In genomic region chr12:16894396-16895220, GRCm38 (mm10) we compare ENCODE assay signal across 8 mouse cellular contexts. TPM values are rescaled to one million over a fixed set of nuclear protein-coding genes. Genes with fewer than 3 reads are reported as not detected.
DNase-seq lines count a peak whose midpoint lies in the region; ATAC-seq and TF ChIP-seq lines count a peak whose summit lies in the region.

TSS of gene Rock2 (plus strand) at chr12:16894895.

- no peak for TF ChIP-seq RAD21 in CH12.LX (IDR thresholded peaks at IDR 0.05; ENCODE audit: low read depth, low read length)

- TF ChIP-seq CTCF in CH12.LX (conservative IDR thresholded peaks at IDR 0.05 in 1 of 2, IDR thresholded peaks at IDR 0.05 in 1 of 2; ENCODE audit: low read depth in 2 of 2, low read length in 2 of 2) = no peak

- H3K9me3 ChIP-seq in CH12.LX (replicated peaks; ENCODE audit: low read length) = no peaks in the 10 kb centered on the region
- no peaks in the 10 kb centered on the region for H3K9me3 ChIP-seq in forebrain, embryonic 11.5 days (ENCODE audit: control insufficient read depth, low read length)
- no peaks in the 10 kb centered on the region for H3K9me3 ChIP-seq in heart, embryonic 15.5 days (replicated peaks)
- no peaks in the 10 kb centered on the region for H3K9me3 ChIP-seq in liver, embryonic 15.5 days (replicated peaks)
- H3K9me3 ChIP-seq in stomach, embryonic 14.5 days (ENCODE audit: control insufficient read depth, low read depth, low read length) = no peaks in the 10 kb centered on the region

- H3K79me2 ChIP-seq in CH12.LX (replicated peaks; ENCODE audit: control insufficient read depth, extremely low read depth, insufficient read depth, poor library complexity, severe bottlenecking) = peaks cover 40% of the 10 kb centered on the region

- DNase-seq in CH12.LX (ENCODE audit: extremely low read depth) = peak; percentile 76
- peak; percentile 59 for DNase-seq in c-Kit-positive CD71-positive TER-119-negative erythroid progenitor cells, embryonic 14.5 days (ENCODE audit: low read depth)
- DNase-seq in forebrain, embryonic 11.5 days (ENCODE audit: low spot score) = peak; percentile 95
- peak; percentile 93 for DNase-seq in kidney, postnatal 14 days
- DNase-seq in neural tube, embryonic 10.5 days (ENCODE audit: extremely low spot score, low spot score) = peak; percentile 93

- dilution Hi-C loops in CH12.LX (cut with MboI; ENCODE audit: extremely low pct_ligation_motif_present, extremely low pct_unique_long_range_greater_than_20kb, low sequenced_read_pairs) = no loop called here

- H3K4me1 ChIP-seq in CH12.LX (ENCODE audit: control insufficient read depth in 1 of 2, insufficient read depth in 2 of 2) = peaks cover 8 to 26% of the 10 kb centered on the region in 2 experiments
- peaks cover 6% of the 10 kb centered on the region for H3K4me1 ChIP-seq in forebrain, embryonic 11.5 days (replicated peaks; ENCODE audit: control insufficient read depth, insufficient read depth, low read length)
- H3K4me1 ChIP-seq in heart, embryonic 15.5 days (replicated peaks) = peaks cover 27% of the 10 kb centered on the region
- peaks cover 44% of the 10 kb centered on the region for H3K4me1 ChIP-seq in liver, embryonic 15.5 days (replicated peaks)
- peaks cover 23% of the 10 kb centered on the region for H3K4me1 ChIP-seq in stomach, embryonic 14.5 days (ENCODE audit: control insufficient read depth, insufficient read depth, low read length)

- TF ChIP-seq POLR2A in CH12.LX (IDR thresholded peaks at IDR 0.05; ENCODE audit: low read depth, low read length) = peak; percentile 80

- peak within 1 kb of the TSS; percentile 98 for H3K9ac ChIP-seq in CH12.LX (ENCODE audit: insufficient read depth, low read depth)
- peak within 1 kb of the TSS; percentile 88 for H3K9ac ChIP-seq in forebrain, embryonic 11.5 days (ENCODE audit: low read length)
- H3K9ac ChIP-seq in heart, embryonic 15.5 days = peak within 1 kb of the TSS; percentile 87
- H3K9ac ChIP-seq in liver, embryonic 15.5 days = peak within 1 kb of the TSS; percentile 94
- H3K9ac ChIP-seq in stomach, embryonic 14.5 days (replicated peaks; ENCODE audit: low read depth, low read length) = peak within 1 kb of the TSS; percentile 85

- H3K36me3 ChIP-seq in CH12.LX (replicated peaks in 1 of 2; ENCODE audit: control insufficient read depth in 1 of 2, insufficient read depth in 1 of 2, low read length in 1 of 2) = no peaks in the 10 kb centered on the region
- H3K36me3 ChIP-seq in forebrain, embryonic 11.5 days (ENCODE audit: control insufficient read depth, insufficient read depth, low read length) = no peaks in the 10 kb centered on the region
- no peaks in the 10 kb centered on the region for H3K36me3 ChIP-seq in heart, embryonic 15.5 days
- H3K36me3 ChIP-seq in liver, embryonic 15.5 days (replicated peaks) = no peaks in the 10 kb centered on the region
- no peaks in the 10 kb centered on the region for H3K36me3 ChIP-seq in stomach, embryonic 14.5 days (ENCODE audit: control insufficient read depth, insufficient read depth, low read length)

- in situ Hi-C loops in CH12.LX (cut with MboI; ENCODE audit: low pct_ligation_motif_present, low pct_unique_long_range_greater_than_20kb, low sequenced_read_pairs) = no loop called here

- WGBS in forebrain, embryonic 11.5 days = under 1% methylated on average over 85 of the region's 130 CpGs
- WGBS in heart, embryonic 15.5 days = under 1% methylated on average over 109 of the region's 130 CpGs
- WGBS in liver, embryonic 15.5 days (ENCODE audit: insufficient replicate concordance) = under 1% methylated on average over 112 of the region's 130 CpGs
- under 1% methylated on average over 72 of the region's 130 CpGs for WGBS in stomach, embryonic 14.5 days

- H3K4me3 ChIP-seq in CH12.LX (replicated peaks in 1 of 3; ENCODE audit: low read depth in 2 of 3, low read length in 2 of 3, poor library complexity in 1 of 3) = peak within 1 kb of the TSS; percentile 82 to 100 (median 92)
- H3K4me3 ChIP-seq in forebrain, embryonic 11.5 days (ENCODE audit: low read depth, low read length) = peak within 1 kb of the TSS; percentile 92
- peak within 1 kb of the TSS; percentile 82 for H3K4me3 ChIP-seq in heart, embryonic 15.5 days
- peak within 1 kb of the TSS; percentile 94 for H3K4me3 ChIP-seq in liver, embryonic 15.5 days (replicated peaks)
- H3K4me3 ChIP-seq in stomach, embryonic 14.5 days (ENCODE audit: low read depth, low read length) = peak within 1 kb of the TSS; percentile 93

- no peaks in the 10 kb centered on the region for H3K27me3 ChIP-seq in CH12.LX (replicated peaks)
- no peaks in the 10 kb centered on the region for H3K27me3 ChIP-seq in forebrain, embryonic 11.5 days (ENCODE audit: control insufficient read depth, insufficient read depth, low read length)
- H3K27me3 ChIP-seq in heart, embryonic 15.5 days = no peaks in the 10 kb centered on the region
- H3K27me3 ChIP-seq in liver, embryonic 15.5 days = no peaks in the 10 kb centered on the region
- H3K27me3 ChIP-seq in stomach, embryonic 14.5 days (ENCODE audit: control insufficient read depth, insufficient read depth, low read length) = no peaks in the 10 kb centered on the region

- H3K27ac ChIP-seq in CH12.LX (ENCODE audit: insufficient read depth, low read depth) = peak within 1 kb of the TSS; percentile 98
- peak within 1 kb of the TSS; percentile 84 for H3K27ac ChIP-seq in forebrain, embryonic 11.5 days (ENCODE audit: low read depth, low read length)
- peak within 1 kb of the TSS; percentile 99 for H3K27ac ChIP-seq in heart, embryonic 15.5 days
- peak within 1 kb of the TSS; percentile 93 for H3K27ac ChIP-seq in liver, embryonic 15.5 days (replicated peaks)
- peak within 1 kb of the TSS; percentile 95 for H3K27ac ChIP-seq in stomach, embryonic 14.5 days (ENCODE audit: low read length)

- H3K4me2 ChIP-seq in CH12.LX (ENCODE audit: insufficient read depth, low read depth, poor library complexity, severe bottlenecking) = peak within 1 kb of the TSS; percentile 83
- peak within 1 kb of the TSS; percentile 81 for H3K4me2 ChIP-seq in forebrain, embryonic 11.5 days (ENCODE audit: low read depth, low read length, severe bottlenecking)
- H3K4me2 ChIP-seq in heart, embryonic 15.5 days = peak within 1 kb of the TSS; percentile 88
- peak within 1 kb of the TSS; percentile 82 for H3K4me2 ChIP-seq in liver, embryonic 15.5 days
- peak within 1 kb of the TSS; percentile 65 for H3K4me2 ChIP-seq in stomach, embryonic 14.5 days (replicated peaks; ENCODE audit: low read depth, low read length)

- no peak for TF ChIP-seq EP300 in CH12.LX (IDR thresholded peaks at IDR 0.05; ENCODE audit: low read length)

- peak; percentile 93 for ATAC-seq in forebrain, embryonic 11.5 days (replicated peaks; ENCODE audit: low FRiP score)
- peak; percentile 91 for ATAC-seq in heart, embryonic 15.5 days (replicated peaks; ENCODE audit: insufficient number of reproducible peaks, insufficient read depth, low FRiP score, low read depth)
- peak; percentile 93 for ATAC-seq in liver, embryonic 15.5 days (ENCODE audit: insufficient read depth)
- peak; percentile 89 for ATAC-seq in stomach, embryonic 14.5 days (ENCODE audit: insufficient number of reproducible peaks, insufficient read depth, low FRiP score, low read depth)

TF ChIP-seq in CH12.LX, 34 proteins besides CTCF, POLR2A, EP300 and RAD21 (continues in another document):
- TF ChIP-seq UBTF (IDR thresholded peaks at IDR 0.05; ENCODE audit: low read depth, low read length) (peak; percentile 85; the same call in 1 of the 2 replicates), BHLHE40 (IDR thresholded peaks at IDR 0.05; ENCODE audit: low read depth, low read length) (no peak), E2F4 (IDR thresholded peaks at IDR 0.05; ENCODE audit: insufficient replicate concordance, low read depth, low read length) (no peak), SIN3A (IDR thresholded peaks at IDR 0.05; ENCODE audit: low read length) (peak; percentile 21; the same call in 1 of the 2 replicates), TBP (conservative IDR thresholded peaks at IDR 0.05; ENCODE audit: low read depth, low read length) (no peak), PAX5 (IDR thresholded peaks at IDR 0.05; ENCODE audit: low read length) (no peak), USF2 (conservative IDR thresholded peaks at IDR 0.05; ENCODE audit: low read depth, low read length) (no peak), CHD1 (IDR thresholded peaks at IDR 0.05; ENCODE audit: low read depth, low read length) (no peak), ELF1 (IDR thresholded peaks at IDR 0.05; ENCODE audit: low read depth, low read length) (no peak; the same call in 1 of the 2 replicates), MXI1 (IDR thresholded peaks at IDR 0.05; ENCODE audit: low read depth, low read length) (peak; percentile 17; the same call in 1 of the 2 replicates), IRF4 (IDR thresholded peaks at IDR 0.05; ENCODE audit: low read depth, low read length) (peak; percentile 35; the same call in 1 of the 2 replicates), GABPA (IDR thresholded peaks at IDR 0.05; ENCODE audit: insufficient replicate concordance, low read depth, low read length) (no peak), TCF12 (IDR thresholded peaks at IDR 0.05; ENCODE audit: low read depth, low read length) (peak; percentile 72; the same call in 1 of the 2 replicates), CHD2 (IDR thresholded peaks at IDR 0.05; ENCODE audit: low read length) (no peak), NRF1 (IDR thresholded peaks at IDR 0.05; ENCODE audit: low read depth, low read length) (peak; percentile 66), MEF2A (IDR thresholded peaks at IDR 0.05; ENCODE audit: borderline replicate concordance, low read depth, low read length) (no peak), ZC3H11A (IDR thresholded peaks at IDR 0.05; ENCODE audit: low read depth, low read length) (no peak), POLR2AphosphoS2 (IDR thresholded peaks at IDR 0.05; ENCODE audit: low read depth, low read length) (no peak; the same call in 1 of the 2 replicates), JUND (conservative IDR thresholded peaks at IDR 0.05; ENCODE audit: low read depth, low read length) (no peak), MAFK (IDR thresholded peaks at IDR 0.05; ENCODE audit: insufficient replicate concordance, low read length) (peak; percentile 76; the same call in 1 of the 2 replicates), MYC (IDR thresholded peaks at IDR 0.05; ENCODE audit: low read depth, low read length) (no peak), ETS1 (conservative IDR thresholded peaks at IDR 0.05; ENCODE audit: low read depth, low read length) (no peak; the same call in 1 of the 2 replicates), ZNF384 (IDR thresholded peaks at IDR 0.05; ENCODE audit: low read depth, low read length) (no peak)

RNA-seq across cellular contexts. Expression of gene Rock2, which starts in this region (rescaled TPM):
- total RNA-seq in CH12.LX (2012; rRNA removed) (34.9 and 39.1 TPM in 2 replicates), CH12.LX (2014; rRNA removed) (40.3 and 45.7 TPM in 2 replicates)
- polyA plus RNA-seq in CH12.LX (2012; ENCODE audit: insufficient read length, low read depth) = 49.3 and 49.9 TPM in 2 replicates
- polyA plus RNA-seq in forebrain, embryonic 11.5 days (2014; fragmentation: Nextera tagmentation; extraction: Ambion mirVana) = 15.8 and 17.9 TPM in 2 replicates
- 21.0 and 22.4 TPM in 2 replicates for polyA plus RNA-seq in heart, embryonic 15.5 days (2015; fragmentation: Nextera tagmentation; extraction: Ambion mirVana)
- 5.6 and 6.3 TPM in 2 replicates for polyA plus RNA-seq in liver, embryonic 15.5 days (2015; fragmentation: Nextera tagmentation; extraction: Ambion mirVana)
- polyA plus RNA-seq in stomach, embryonic 14.5 days (2014; fragmentation: Nextera tagmentation; extraction: Ambion mirVana) = 25.5 and 25.8 TPM in 2 replicates

Comparison
In these comparisons a context has a peak if more than half of its experiments do, and no peak if none do; other contexts are left out.
1. Peak in every context shown above with its lines: DNase-seq, ATAC-seq, H3K4me3 ChIP-seq and H3K27ac ChIP-seq.